Mouse (Mus musculus) MEL (cell line): ENCODE results near the gene Zer1. TPM values are rescaled to one million over a fixed set of nuclear protein-coding genes. Genes with fewer than 3 reads are reported as not detected.
A peak's percentile ranks its signal among the peaks of the same experiment; 100 is the strongest.

Source experiments
- DNase-seq: peaks from one replicate; pipeline ENCODE4 v3.0.0; 2011; ENCODE audit warnings: low read depth, low spot score
- H3K27ac ChIP-seq: 2 replicates; pipeline ENCODE4 v1.5.1; 2012; ENCODE audit warnings: low read depth, mild to moderate bottlenecking, control low read depth, low read length, moderate library complexity; ENCODE audit not compliant: control insufficient read depth
- H3K27me3 ChIP-seq, 2 experiments: fragments of 150-350 bp in 1 of 2; sonication (generic) in 1 of 2; 2 replicates each; pipeline ENCODE4 v1.6.1; 2012; ENCODE audit warnings: low read length in 2 of 2, mild to moderate bottlenecking in 2 of 2, improper control_type of control experiment in 1 of 2, moderate library complexity in 1 of 2; ENCODE audit not compliant: insufficient read depth in 2 of 2, control insufficient read depth in 1 of 2
- H3K36me3 ChIP-seq, 2 experiments: 2 replicates each; pipeline ENCODE4 v1.6.1; 2012 to 2014; ENCODE audit warnings: low read length in 2 of 2, improper control_type of control experiment in 1 of 2, inconsistent platforms in 1 of 2, mild to moderate bottlenecking in 1 of 2; ENCODE audit not compliant: insufficient read depth in 2 of 2, control insufficient read depth in 1 of 2
- H3K4me1 ChIP-seq, 2 experiments: fragments of 150-350 bp in 1 of 2; sonication (generic) in 1 of 2; 2 replicates each; pipeline ENCODE4 v1.6.1; 2012; ENCODE audit warnings: low read length in 2 of 2, improper control_type of control experiment in 1 of 2, mild to moderate bottlenecking in 1 of 2; ENCODE audit not compliant: insufficient read depth in 2 of 2, control insufficient read depth in 1 of 2
- H3K4me3 ChIP-seq, 2 experiments: fragments of 150-350 bp in 1 of 2; sonication (generic) in 1 of 2; 2 replicates each; pipeline ENCODE4 v1.5.1; 2012; ENCODE audit warnings: low read depth in 2 of 2, low read length in 2 of 2, mild to moderate bottlenecking in 2 of 2, moderate library complexity in 2 of 2, control low read depth in 1 of 2, improper control_type of control experiment in 1 of 2; ENCODE audit not compliant: control insufficient read depth in 1 of 2, insufficient read depth in 1 of 2
- H3K79me2 ChIP-seq: 2 replicates; pipeline ENCODE4 v1.6.1; 2012; ENCODE audit warnings: mild to moderate bottlenecking, low read length, moderate library complexity; ENCODE audit not compliant: control insufficient read depth, poor library complexity, insufficient read depth
- H3K9ac ChIP-seq: 2 replicates; pipeline ENCODE4 v1.6.1; 2012; ENCODE audit warnings: low read depth, mild to moderate bottlenecking, control low read depth, low read length, moderate library complexity; ENCODE audit not compliant: control insufficient read depth, poor library complexity, severe bottlenecking
- H3K9me3 ChIP-seq: fragments of 150-350 bp; sonication (generic); replicated peaks from 2 replicates; pipeline ENCODE4 v1.6.1; 2012; ENCODE audit warnings: mild to moderate bottlenecking, low read length, improper control_type of control experiment, moderate library complexity; ENCODE audit not compliant: insufficient read depth
- BHLHE40 ChIP-seq: IDR thresholded peaks from 2 replicates; pipeline ENCODE4 v1.6.1; 2012; ENCODE audit warnings: low read depth, mild to moderate bottlenecking, inconsistent platforms, low read length, improper control_type of control experiment, borderline replicate concordance
- CHD1 ChIP-seq: IDR thresholded peaks from 2 replicates; pipeline ENCODE4 v1.6.1; 2012; ENCODE audit warnings: low read depth, mild to moderate bottlenecking, inconsistent platforms, low read length, improper control_type of control experiment
- CTCF ChIP-seq, 3 experiments: IDR thresholded peaks in 2 of 3; conservative IDR thresholded peaks in 1 of 3; 2 replicates each; pipeline ENCODE4 v1.5.1; 2011 to 2012; ENCODE audit warnings: low read length in 3 of 3, low read depth in 2 of 3, mild to moderate bottlenecking in 2 of 3, improper control_type of control experiment in 1 of 3, inconsistent platforms in 1 of 3, mixed read lengths in 1 of 3, moderate library complexity in 1 of 3; ENCODE audit not compliant: control insufficient read depth in 1 of 3, insufficient read depth in 1 of 3, poor library complexity in 1 of 3, severe bottlenecking in 1 of 3
- E2F4 ChIP-seq: IDR thresholded peaks from 2 replicates; pipeline ENCODE4 v1.6.1; 2011; ENCODE audit warnings: low read depth, low read length, improper control_type of control experiment, borderline replicate concordance
- ELF1 ChIP-seq: IDR thresholded peaks from 2 replicates; pipeline ENCODE4 v1.6.1; 2014; ENCODE audit warnings: low read depth, mild to moderate bottlenecking, inconsistent platforms, low read length, improper control_type of control experiment, moderate library complexity
- EP300 ChIP-seq, 2 experiments: IDR thresholded peaks; 2 replicates each; pipeline ENCODE4 v1.6.1; 2011; ENCODE audit warnings: improper control_type of control experiment in 2 of 2, low read length in 2 of 2, low read depth in 1 of 2, mild to moderate bottlenecking in 1 of 2
- ETS1 ChIP-seq: IDR thresholded peaks from 2 replicates; pipeline ENCODE4 v1.6.1; 2012; ENCODE audit warnings: low read depth, mild to moderate bottlenecking, inconsistent platforms, low read length, improper control_type of control experiment, moderate library complexity
- GATA1 ChIP-seq: IDR thresholded peaks from 2 replicates; pipeline ENCODE4 v1.6.1; 2011; ENCODE audit warnings: low read depth, low read length, improper control_type of control experiment
- HCFC1 ChIP-seq: IDR thresholded peaks from 2 replicates; pipeline ENCODE4 v1.6.1; 2012; ENCODE audit warnings: low read depth, mild to moderate bottlenecking, inconsistent platforms, low read length, improper control_type of control experiment, moderate library complexity
- MAFK ChIP-seq: IDR thresholded peaks from 2 replicates; pipeline ENCODE4 v1.6.1; 2011; ENCODE audit warnings: low read depth, mild to moderate bottlenecking, low read length, improper control_type of control experiment, borderline replicate concordance
- MAX ChIP-seq: IDR thresholded peaks from 2 replicates; pipeline ENCODE4 v1.6.1; 2011; ENCODE audit warnings: low read length, improper control_type of control experiment
- MAZ ChIP-seq: IDR thresholded peaks from 2 replicates; pipeline ENCODE4 v1.6.1; 2012; ENCODE audit warnings: low read depth, mild to moderate bottlenecking, inconsistent platforms, low read length, improper control_type of control experiment
- MEF2A ChIP-seq: IDR thresholded peaks from 2 replicates; pipeline ENCODE4 v1.6.1; 2014; ENCODE audit warnings: low read depth, mild to moderate bottlenecking, inconsistent platforms, low read length, improper control_type of control experiment; ENCODE audit not compliant: poor library complexity, insufficient replicate concordance, severe bottlenecking; ENCODE audit errors: extremely low read depth
- MXI1 ChIP-seq: IDR thresholded peaks from 2 replicates; pipeline ENCODE4 v1.6.1; 2011; ENCODE audit warnings: mild to moderate bottlenecking, low read depth, low read length, improper control_type of control experiment
- MYC ChIP-seq: IDR thresholded peaks from 2 replicates; pipeline ENCODE4 v1.6.1; 2011; ENCODE audit warnings: low read depth, mild to moderate bottlenecking, low read length, improper control_type of control experiment, moderate library complexity
- NELFE ChIP-seq: IDR thresholded peaks from 2 replicates; pipeline ENCODE4 v1.6.1; 2011; ENCODE audit warnings: low read depth, low read length, improper control_type of control experiment
- POLR2AphosphoS5 ChIP-seq: IDR thresholded peaks from 2 replicates; pipeline ENCODE4 v1.6.1; 2012; ENCODE audit warnings: low read depth, borderline replicate concordance, mild to moderate bottlenecking, inconsistent platforms, low read length, moderate library complexity, mixed read lengths
- RAD21 ChIP-seq: IDR thresholded peaks from 2 replicates; pipeline ENCODE4 v1.6.1; 2011; ENCODE audit warnings: mild to moderate bottlenecking, low read depth, low read length, improper control_type of control experiment
- RCOR1 ChIP-seq: IDR thresholded peaks from 2 replicates; pipeline ENCODE4 v1.6.1; 2012; ENCODE audit warnings: low read depth, mild to moderate bottlenecking, inconsistent platforms, low read length, improper control_type of control experiment
- SMC3 ChIP-seq: IDR thresholded peaks from 2 replicates; pipeline ENCODE4 v1.6.1; 2011; ENCODE audit warnings: low read depth, low read length, improper control_type of control experiment
- TAL1 ChIP-seq: IDR thresholded peaks from 2 replicates; pipeline ENCODE4 v1.6.1; 2012; ENCODE audit warnings: mild to moderate bottlenecking, inconsistent platforms, low read length, moderate library complexity, mixed read lengths
- TBP ChIP-seq: IDR thresholded peaks from 2 replicates; pipeline ENCODE4 v1.8.0; 2011; ENCODE audit warnings: low read depth, low read length, improper control_type of control experiment
- TCF12 ChIP-seq: IDR thresholded peaks from 2 replicates; pipeline ENCODE4 v1.6.1; 2014; ENCODE audit warnings: low read depth, mild to moderate bottlenecking, inconsistent platforms, low read length, improper control_type of control experiment, moderate library complexity
- UBTF ChIP-seq: IDR thresholded peaks from 2 replicates; pipeline ENCODE4 v1.6.1; 2012; ENCODE audit warnings: low read depth, mild to moderate bottlenecking, inconsistent platforms, low read length, improper control_type of control experiment, moderate library complexity, borderline replicate concordance; ENCODE audit not compliant: insufficient read depth
- USF1 ChIP-seq: IDR thresholded peaks from 2 replicates; pipeline ENCODE4 v1.6.1; 2014; ENCODE audit warnings: low read depth, mild to moderate bottlenecking, inconsistent platforms, low read length, improper control_type of control experiment, moderate library complexity
- USF2 ChIP-seq, 2 experiments: IDR thresholded peaks; 2 replicates each; pipeline ENCODE4 v1.6.1; 2011 to 2012; ENCODE audit warnings: improper control_type of control experiment in 2 of 2, low read length in 2 of 2, borderline replicate concordance in 1 of 2, inconsistent platforms in 1 of 2, low read depth in 1 of 2, mild to moderate bottlenecking in 1 of 2; ENCODE audit not compliant: insufficient read depth in 1 of 2
- ZC3H11A ChIP-seq: IDR thresholded peaks from 2 replicates; pipeline ENCODE4 v1.6.1; 2012; ENCODE audit warnings: low read depth, mild to moderate bottlenecking, inconsistent platforms, low read length, improper control_type of control experiment
- ZMIZ1 ChIP-seq: IDR thresholded peaks from 2 replicates; pipeline ENCODE4 v1.6.1; 2012; ENCODE audit warnings: low read depth, mild to moderate bottlenecking, inconsistent platforms, low read length, improper control_type of control experiment, moderate library complexity
- ZNF384 ChIP-seq: IDR thresholded peaks from 2 replicates; pipeline ENCODE4 v1.6.1; 2012; ENCODE audit warnings: low read depth, mild to moderate bottlenecking, inconsistent platforms, low read length, improper control_type of control experiment
- polyA plus RNA-seq, 2 experiments: library from polyadenylated mRNA; stranded (reverse) in 1 of 2; unstranded in 1 of 2; fragments of >175 nt in 1 of 2; fragments of >200 nt in 1 of 2; gene quantifications; 2 replicates each; pipeline versions ENCODE4 v1.2.1 to v1.2.4; 2012; ENCODE audit warnings: low replicate concordance in 2 of 2, low read depth in 1 of 2; ENCODE audit not compliant: insufficient read length in 2 of 2, insufficient read depth in 1 of 2, missing spikeins in 1 of 2
- total RNA-seq: library from RNA; depleted of rRNA; stranded (reverse); fragments of 300-350 nt; gene quantifications from 2 replicates; pipeline ENCODE4 v1.2.3, GENCODE M21; 2012

Gene Zer1
- total and polyA plus RNA-seq, 3 experiments: 3.9 to 14.0 TPM; not detected in 1

GRCm38 (mm10) chr2:30136458-30136857 is 12.1 kb upstream of the Zer1 start:
- Histone ChIP-seq H3K27ac (no peak overlapping the region), H3K36me3 (peaks cover under 1 to 8% of the 10 kb centered on the region in 2 experiments)
- TF ChIP-seq USF1: no peak
- TF ChIP-seq ZNF384: no peak
- TF ChIP-seq TBP: no peak
- TF ChIP-seq, all 39 proteins: peak for 0

GRCm38 (mm10) chr2:30134928-30135620 is 10.7 kb upstream of the Zer1 start:
- Histone ChIP-seq H3K79me2 (peaks cover 9% of the 10 kb centered on the region), H3K27ac (peak overlapping the region; percentile 36), H3K9me3 (no peaks in the 10 kb centered on the region), H3K4me1 (peaks cover 2 to 11% of the 10 kb centered on the region in 2 experiments; a peak in 2 of 4 replicates), H3K9ac (peak overlapping the region; percentile 76), H3K4me3 (peak overlapping the region; percentile 66 to 74), H3K36me3 (peaks cover 0 to 8% of the 10 kb centered on the region in 2 experiments; a peak in 2 of 4 replicates), H3K27me3 (no peaks in the 10 kb centered on the region)
- peak; percentile 74 for DNase-seq
- TF ChIP-seq NELFE: no peak
- TF ChIP-seq CHD1: no peak
- no peak for TF ChIP-seq TBP
- no peak for TF ChIP-seq HCFC1
- TF ChIP-seq SMC3: no peak
- peak; percentile 41; the same call in 1 of the 2 replicates for TF ChIP-seq TAL1
- TF ChIP-seq ZNF384: no peak
- peak in 1 of 2 experiments; percentile 33; a peak in 2 of 4 replicates for TF ChIP-seq EP300 (IDR thresholded peaks at IDR 0.05; ENCODE audit: low read depth in 1 of 2, low read length in 2 of 2)
- no peak for TF ChIP-seq UBTF
- no peak for TF ChIP-seq POLR2AphosphoS5
- no peak for TF ChIP-seq ZMIZ1
- no peak for TF ChIP-seq RCOR1
- TF ChIP-seq ZC3H11A: no peak
- no peak for TF ChIP-seq USF1
- TF ChIP-seq MAFK: no peak
- TF ChIP-seq MXI1: peak; percentile 41
- TF ChIP-seq BHLHE40: no peak
- TF ChIP-seq E2F4: no peak
- TF ChIP-seq TCF12: 0 out of 2 replicates have a peak, but pooled peaks have one; percentile 21
- TF ChIP-seq USF2 (IDR thresholded peaks at IDR 0.05; ENCODE audit: borderline replicate concordance in 1 of 2, insufficient read depth in 1 of 2, low read depth in 1 of 2, low read length in 2 of 2): no peak
- TF ChIP-seq MEF2A: no peak
- TF ChIP-seq CTCF (IDR thresholded peaks at IDR 0.05 in 2 of 3, conservative IDR thresholded peaks at IDR 0.05 in 1 of 3; ENCODE audit: control insufficient read depth in 1 of 3, insufficient read depth in 1 of 3, low read depth in 2 of 3, low read length in 3 of 3, poor library complexity in 1 of 3, severe bottlenecking in 1 of 3): no peak
- TF ChIP-seq ELF1: no peak
- no peak for TF ChIP-seq MAZ
- no peak for TF ChIP-seq GATA1
- TF ChIP-seq RAD21: no peak
- TF ChIP-seq ETS1: 0 out of 2 replicates have a peak, but pooled peaks have one; percentile 8
- no peak for TF ChIP-seq MYC
- no peak for TF ChIP-seq MAX

More at GRCm38 (mm10) chr2:30136458-30136857, 12.1 kb upstream of the Zer1 start:
- H3K4me3 ChIP-seq: no peak overlapping the region
- H3K27me3 ChIP-seq: no peaks in the 10 kb centered on the region
- DNase-seq: no peak
- H3K9me3 ChIP-seq: no peaks in the 10 kb centered on the region
- H3K4me1 ChIP-seq: peaks cover 2 to 11% of the 10 kb centered on the region in 2 experiments; a peak in 2 of 4 replicates
- H3K79me2 ChIP-seq: peaks cover 9% of the 10 kb centered on the region
- H3K9ac ChIP-seq: no peak overlapping the region
